Mouse (Mus musculus): ENCODE measurements around the gene Slc26a11.

The Slc26a11 gene

DNA sequence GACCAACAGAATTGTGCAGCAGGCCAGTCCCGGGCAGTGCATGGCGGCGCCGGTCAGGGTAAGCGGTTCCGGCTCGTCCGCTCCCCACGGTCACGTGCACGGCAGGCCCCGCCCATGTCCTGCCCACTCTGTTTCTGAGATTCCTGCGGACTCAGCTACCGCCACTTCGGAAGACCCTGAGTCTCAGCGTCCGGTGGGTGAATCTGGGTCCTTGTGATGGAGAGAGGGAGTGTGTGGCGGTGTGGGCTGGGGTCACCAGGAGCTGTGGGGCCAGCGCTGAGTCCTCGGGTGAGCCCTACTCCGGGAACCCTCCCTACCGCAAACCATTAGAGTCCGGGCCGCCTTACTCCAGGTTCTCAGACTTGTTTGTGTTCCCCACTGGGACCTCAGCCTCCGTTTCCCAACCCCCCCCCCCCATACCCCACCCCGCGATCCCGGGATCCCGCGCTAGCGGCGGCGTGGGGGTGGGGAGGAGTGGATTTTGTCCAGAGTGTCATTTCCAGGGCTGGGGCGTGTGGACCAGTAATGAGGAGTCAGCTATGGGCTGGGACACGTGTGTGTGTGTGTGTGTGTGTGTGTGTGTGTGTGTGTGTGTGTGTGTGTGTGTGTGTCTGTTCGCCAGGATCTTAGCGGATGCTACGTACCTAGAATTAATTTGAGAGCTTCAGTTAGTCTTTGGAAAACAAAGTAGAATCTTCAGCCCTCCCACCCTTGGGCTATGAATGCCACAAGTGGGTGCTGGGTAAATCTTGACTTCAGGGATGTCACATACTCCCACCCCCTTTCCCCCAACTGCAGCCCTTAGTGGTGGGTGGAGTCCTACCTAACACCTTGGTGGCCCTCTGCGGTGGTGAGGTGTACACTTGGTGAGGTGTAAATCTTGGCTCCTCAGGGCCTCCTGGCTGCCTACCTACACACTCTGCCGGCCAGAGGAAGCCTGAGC lies at the start of gene Slc26a11, which contains the start of gene Sgsh:
Gene Slc26a11, plus strand, starts transcription at position 115 of the 943 bp plus-strand sequence.
Gene Sgsh, minus strand, starts transcription at position 94 of the 943 bp plus-strand sequence.
- peak; percentile 85 for DNase-seq

DNA sequence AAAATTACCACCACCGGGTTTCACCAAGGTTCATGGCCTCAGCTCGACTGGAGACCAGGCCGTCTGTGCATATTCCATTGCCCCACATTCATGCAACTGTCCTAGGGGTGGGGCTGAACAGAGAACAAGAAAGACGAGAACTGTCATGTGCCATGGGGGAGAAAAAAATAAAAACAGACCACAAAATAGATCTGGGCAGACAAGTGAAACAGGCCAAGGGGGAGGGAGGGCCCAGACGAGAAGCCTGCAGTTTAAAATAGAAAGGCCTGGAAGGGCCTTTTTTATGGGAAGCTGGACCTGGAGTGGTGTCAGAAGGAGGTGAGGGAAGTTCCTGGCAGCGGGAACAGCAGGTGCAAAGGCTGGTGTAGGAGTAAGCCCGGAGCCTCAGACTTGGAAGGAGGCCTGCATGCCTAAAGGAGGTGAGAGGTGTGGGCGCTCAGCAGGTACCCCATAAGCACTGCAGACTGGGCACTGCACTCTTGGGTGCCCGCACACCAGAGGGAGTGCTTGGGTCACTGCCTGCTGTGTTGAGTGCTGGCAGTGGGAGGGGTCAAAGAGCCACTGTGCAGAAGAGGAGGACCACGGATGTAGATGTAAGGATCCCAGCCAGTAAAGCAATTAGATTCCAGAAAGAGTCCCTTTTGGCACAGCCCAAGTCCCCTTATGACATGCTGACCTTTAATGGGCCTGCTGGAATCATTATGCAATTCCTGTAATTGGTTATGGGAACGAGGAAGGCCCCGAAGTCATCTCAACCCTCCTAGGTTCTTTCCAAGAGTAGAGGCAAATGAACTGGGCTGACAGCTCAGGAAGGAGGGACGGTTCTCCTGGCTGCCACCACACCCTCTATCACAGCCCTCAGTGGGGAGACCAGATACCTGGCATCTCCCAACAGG lies 48.3 kb upstream of the Slc26a11 start:
- DNase-seq, result peak; percentile 19

DNA sequence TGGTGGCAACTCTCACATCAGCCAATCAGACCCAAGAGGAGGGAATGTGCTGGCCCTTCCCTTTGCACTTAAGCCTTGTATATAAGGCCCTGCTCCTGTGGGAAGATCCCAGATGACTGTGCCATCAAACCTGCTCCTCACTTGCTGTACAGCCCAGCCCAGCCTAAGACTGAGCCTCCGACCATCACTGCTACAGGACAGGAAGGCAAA lies 47.8 kb upstream of the Slc26a11 start, which contains the start of gene Card14:
Gene Card14, plus strand, starts transcription at position 111 of the 210 bp plus-strand sequence.
- DNase-seq, result no peak

DNA sequence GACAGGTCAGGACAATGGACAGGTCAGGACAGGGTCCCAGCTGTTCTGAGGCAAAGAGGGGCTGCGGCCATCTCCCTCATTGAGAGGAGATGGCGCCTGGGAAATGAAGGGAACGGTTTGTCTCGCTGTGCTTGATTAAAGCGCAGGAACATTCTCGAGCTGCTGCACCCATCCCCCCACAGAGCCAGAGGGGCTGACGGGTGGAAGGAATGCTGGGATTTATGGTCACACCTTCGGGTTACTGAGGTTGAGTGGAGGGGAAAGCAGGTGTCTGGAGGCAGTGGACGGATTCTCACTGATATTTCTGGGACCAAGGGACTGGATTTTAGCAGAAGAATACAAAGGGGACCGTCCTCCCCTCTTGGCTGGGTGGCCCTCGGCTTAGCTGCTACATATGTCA lies 47.4 kb upstream of the Slc26a11 start:
- no peak for DNase-seq

DNA sequence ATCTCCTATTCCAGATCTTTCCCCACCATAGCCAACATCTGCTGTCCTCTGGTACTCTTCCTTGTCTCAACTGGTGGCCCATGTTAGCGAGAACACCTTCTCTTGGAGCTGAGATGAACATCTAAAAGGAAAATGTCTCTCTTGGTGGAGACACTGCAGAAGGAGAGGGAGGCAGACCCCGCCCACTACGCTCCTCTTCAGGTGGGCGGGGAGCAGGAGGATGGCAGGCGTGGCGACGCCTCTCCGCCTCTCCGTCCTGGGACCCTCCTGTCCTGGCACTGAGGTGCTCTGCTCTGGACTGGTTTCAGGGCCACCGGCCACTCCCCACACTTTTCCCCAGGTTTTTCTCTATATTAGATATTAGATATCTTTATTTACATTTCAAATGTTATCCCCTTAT lies 44.7 kb upstream of the Slc26a11 start:
- no peak for DNase-seq

DNA sequence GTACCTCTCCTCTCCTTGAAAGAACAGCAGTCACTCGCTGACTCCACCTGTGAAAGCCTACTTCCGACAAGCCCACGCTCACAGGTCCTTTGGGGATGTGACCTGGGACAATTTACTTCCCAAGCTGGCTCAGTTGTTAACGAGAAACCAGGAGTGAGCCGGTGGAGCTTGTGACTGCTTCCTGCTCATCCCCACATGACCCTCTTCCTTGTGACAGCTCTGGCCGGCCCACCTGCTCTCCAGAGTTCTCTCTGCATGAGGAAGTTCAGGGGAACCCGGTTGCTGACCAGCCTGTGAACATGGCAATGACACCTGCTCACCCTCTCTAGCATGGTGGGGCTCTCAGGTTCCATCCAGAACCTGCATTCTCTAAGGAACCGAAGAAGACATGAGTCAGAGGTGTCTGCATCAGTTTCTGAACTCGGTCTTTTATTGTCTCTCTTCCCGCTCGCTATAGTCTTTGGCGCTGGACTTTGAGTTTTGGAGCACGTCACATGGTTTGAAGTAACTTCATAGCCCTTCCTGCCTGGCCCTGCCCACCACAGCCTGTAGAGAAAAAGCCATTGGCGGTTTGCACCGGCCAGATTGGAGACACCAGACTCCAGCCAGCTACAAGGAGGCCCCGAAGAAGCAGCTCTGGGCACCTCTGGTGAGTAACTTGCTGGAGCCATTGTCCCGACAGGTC lies 41.0 kb upstream of the Slc26a11 start:
- DNase-seq, result peak; percentile 70

DNA sequence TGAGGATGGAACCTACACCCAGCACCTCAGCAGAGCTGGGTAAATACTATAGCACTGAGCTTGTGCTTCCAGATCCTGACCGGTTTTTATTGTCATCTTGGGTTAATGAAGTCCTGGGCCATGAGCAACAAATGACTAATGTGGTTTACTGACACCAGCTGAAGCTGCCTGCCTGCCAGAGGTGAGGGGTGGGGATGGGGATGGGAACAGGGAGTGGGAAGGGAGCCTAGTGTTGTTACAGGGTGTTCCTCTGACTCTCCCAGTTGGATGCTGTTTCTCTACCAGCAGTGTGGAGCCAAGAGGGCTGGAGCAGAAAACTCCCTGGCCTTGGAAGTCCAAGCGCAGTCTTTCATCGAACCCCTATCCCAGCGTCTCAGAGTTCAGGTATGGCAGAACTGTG lies 38.6 kb upstream of the Slc26a11 start:
- no peak for DNase-seq

DNA sequence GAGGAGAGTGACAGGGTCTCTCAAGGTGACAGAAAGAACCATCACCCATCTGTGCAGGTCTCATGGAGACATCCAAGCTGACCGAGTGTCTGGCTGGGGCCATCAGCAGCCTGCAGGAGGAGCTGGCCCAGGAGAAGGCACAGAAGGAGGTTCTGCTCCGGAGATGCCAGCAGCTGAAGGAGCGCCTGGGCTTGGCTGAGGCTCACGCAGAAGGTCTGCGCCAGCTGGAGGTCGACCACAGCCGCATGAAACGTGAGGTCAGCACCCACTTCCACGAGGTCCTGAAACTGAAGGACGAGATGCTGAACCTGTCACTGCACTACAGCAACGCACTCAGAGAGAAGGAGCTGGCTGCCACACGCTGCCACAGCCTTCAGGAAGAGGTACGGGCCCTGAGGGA lies 32.8 kb upstream of the Slc26a11 start:
- no peak for DNase-seq

DNA sequence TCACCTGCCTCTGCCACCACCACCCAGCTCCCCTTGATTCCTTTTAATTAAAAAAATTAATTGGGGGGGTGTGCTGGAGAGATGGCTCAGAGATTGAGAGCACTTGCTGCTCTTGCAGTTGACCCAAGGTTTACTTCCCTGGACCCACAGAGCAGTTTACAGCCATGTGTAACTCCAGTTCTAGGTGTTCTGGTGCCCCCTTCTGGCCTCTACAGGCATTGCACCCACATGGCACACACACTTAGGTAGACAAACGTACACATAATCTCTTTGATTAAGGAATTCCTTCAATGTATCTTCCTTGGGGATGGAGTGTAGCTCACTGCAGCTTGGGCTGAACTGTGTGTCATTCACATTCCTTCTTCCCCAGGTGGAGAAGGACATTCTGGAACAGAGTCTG lies 30.3 kb upstream of the Slc26a11 start:
- DNase-seq, result no peak

DNA sequence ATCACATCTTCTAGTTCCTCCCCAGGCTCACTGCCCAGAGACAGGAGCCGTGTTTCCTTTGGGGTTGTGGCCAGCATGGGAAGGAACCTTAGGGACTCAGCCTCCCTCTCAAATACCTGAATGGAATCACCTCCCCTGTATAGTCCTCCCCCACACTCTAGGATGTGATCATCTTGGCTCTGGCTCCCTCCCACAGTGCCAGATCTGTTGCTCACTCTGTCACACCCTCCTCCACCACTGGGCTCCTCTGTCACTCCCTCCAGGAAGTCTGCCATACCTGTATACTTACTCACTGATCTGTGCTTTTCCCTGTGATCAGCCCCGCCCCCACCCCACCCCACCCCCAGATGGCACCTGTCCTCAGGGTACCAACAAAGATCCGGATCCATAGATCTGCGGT lies 24.8 kb upstream of the Slc26a11 start:
- DNase-seq, result no peak

DNA sequence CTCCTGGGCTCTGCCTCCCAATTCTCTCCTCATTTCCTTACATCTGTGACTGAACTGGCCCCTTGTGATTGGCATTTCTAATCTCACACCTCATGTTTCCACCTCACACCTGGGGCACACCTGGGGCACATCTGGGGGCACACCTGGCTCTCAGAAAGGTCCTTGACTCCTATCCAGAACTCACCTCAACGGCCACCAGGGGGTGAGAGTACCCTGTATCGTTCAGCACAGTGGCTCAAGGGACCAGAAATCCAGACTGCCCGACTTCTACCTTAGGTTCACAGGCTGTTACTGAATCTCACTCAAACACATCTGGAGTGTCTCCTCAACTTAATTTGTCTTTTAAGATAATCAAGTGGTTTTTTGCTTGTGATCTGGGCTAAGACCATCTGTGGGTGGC lies 23.4 kb upstream of the Slc26a11 start:
- no peak for DNase-seq

DNA sequence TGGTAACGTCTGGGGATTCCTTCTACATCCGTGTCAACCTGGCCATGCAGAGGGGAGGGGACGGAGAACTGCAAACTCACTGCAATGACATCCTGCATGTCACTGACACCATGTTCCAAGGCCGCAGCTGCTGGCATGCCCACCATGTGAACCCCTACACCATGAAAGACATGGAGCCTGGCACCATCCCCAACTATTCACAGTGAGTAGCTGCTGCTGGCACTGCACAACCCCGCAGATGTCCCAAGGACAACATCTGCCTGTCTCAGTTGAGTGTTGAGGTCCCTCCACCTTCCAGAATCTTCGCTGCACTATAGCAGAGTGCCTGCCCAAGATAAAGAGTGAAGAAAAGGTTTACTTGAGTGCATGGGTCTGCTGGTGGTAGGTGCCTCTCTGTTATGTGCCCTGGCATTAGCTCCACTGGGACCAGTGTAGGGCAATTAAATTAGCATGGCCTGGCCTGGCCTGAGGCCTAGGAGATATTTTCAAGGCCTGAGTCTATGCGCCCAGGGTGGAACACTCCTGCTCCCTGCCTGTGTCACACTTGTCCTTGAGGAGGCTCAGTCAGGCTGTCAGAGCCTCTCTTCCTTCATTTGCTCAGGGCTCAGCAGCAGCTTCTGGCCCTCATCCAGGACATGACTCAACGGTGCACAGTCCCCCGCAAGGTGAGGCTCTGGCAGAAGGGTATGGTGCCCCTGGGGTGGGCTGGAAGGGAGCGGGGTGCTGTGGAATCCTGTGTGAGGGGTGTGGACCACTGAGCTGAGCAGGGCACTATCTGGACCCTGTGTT lies 16.9 kb upstream of the Slc26a11 start:
- DNase-seq, result no peak

DNA sequence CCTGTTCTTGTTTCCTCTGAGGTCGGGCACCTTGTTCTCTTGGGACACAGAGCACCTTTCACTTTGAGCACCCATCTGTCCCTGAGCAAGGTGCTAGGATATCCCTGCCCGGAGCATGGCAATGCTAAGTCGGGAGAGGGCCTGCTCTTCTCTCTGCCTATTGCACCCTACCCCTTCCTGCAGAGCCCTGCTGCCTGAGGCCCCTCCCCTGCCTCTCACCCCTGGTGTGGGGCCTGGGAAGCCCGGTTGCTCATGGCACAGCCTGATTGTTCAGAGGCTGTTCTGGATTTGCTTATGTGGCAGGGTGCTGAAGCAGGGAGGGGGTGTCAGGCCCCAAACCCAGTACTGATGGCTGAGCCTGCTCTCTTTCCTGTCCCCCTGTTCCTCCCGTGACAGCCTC lies 16.2 kb upstream of the Slc26a11 start:
- DNase-seq, result no peak

DNA sequence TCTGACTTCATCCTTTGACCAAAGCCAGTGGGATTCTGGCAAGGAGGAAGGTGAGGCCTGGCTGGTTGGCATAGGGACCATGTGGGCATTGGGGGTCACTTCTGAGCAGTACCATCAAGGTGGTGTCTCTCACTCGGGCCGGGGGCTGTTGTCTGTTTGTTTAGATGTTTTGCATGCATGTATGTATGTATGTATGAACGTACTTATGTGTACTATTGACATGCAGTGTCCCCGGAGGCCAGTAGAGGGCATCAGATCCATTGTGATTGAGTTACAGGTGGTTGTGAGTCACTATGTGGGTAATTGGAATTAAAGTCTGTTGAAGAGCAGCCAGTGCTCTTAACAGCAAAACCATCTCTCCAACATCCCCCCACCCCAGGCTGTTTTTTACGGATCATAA lies 15.7 kb upstream of the Slc26a11 start:
- DNase-seq, result peak; percentile 58

DNA sequence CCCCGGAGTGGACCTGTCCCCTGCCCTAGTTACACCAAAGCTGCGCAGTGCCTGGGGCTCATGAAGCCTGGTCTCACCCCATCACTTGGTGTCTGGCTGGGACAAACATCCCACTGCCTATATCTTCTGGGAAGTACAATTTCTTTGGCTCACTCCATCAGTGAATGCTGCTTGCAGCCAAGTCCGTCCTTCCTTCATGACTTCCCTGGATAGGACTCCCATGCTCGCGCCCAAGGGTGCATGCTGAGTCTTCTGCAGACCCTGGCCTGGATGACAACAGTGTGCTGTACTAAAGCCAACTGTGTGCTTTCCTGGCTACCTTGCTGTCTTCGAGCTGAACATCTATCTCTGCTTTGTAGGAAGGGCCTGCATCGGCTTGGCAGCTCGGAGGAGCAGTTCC lies 11.2 kb upstream of the Slc26a11 start:
- DNase-seq, result no peak

DNA sequence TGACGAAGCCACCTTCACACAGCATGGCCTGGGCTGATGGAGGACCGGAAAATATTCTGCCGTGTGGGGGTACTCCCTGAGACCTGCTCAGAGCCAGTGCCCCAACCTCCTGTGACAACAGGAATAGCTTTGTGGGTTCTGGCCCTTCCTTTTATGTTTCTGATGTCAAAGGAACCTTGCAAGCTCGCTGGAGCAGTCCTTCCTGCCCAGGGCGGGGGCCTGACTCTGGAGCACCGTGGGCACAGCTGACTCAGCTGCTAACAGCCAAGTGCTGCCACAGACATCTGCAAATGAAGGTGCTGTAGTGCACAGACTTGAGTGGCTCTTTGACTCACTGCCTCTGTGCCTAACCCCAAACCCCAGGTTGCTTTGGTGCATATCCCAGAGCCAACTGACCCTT lies 10.5 kb upstream of the Slc26a11 start:
- no peak for DNase-seq

DNA sequence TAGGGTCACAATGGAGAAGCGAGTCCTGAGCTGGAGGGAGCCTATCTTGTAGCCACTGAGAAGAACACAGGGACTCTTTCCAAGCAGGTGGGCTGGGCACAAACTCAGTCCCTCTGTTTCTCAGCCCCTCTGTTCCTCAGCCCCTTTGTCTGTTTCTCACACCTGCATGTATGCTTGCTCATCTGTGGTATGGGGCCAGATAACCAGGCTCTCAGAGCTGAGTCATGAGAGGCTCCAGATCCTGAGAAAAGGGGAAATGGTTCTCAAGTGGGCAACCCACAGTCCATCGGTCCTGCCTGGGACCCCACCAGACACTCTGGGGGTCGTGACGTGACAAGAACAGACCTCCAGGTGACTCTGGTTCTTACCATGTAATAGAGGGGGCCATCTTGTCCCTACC lies 8.2 kb upstream of the Slc26a11 start:
- no peak for DNase-seq

DNA sequence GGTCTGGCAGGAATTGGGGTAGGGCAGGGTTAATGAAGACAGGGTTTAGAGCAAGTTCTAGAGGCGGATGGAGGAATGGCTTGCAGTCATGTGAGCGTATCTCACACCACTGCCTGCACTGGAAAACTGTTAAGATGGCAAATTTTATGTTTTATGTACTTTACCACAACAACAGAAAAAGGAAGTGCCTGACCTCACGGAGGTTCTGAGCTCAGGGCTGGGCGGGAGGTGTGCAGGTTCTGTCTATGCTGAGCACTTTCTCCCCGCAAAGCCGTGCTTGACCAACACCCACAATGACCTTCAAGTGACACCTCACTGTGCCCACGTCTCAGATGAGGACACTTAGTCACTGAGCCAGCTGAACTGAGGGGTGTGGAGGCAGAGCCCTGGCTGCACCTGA lies 3.2 kb upstream of the Slc26a11 start:
- no peak for DNase-seq

DNA sequence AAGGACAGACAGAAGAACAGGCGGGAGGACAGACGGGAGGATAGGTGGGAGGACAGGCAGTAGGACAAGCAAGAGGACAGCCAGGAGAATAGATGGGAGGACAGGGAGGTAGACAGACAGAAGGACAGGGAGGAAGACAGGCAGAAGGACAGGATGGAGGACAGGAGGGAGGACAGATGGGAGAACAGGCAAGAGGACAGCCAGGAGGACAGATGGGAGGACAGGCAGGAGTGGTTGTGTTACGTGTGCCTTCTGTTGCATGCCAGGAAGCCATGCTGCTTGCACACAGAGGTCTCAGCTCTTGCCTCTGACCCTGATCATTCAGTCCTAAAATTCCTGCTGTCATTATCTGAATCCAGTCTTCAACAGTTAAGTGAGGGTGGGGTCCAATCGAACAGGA lies 1.4 kb upstream of the Slc26a11 start:
- no peak for DNase-seq

DNA sequence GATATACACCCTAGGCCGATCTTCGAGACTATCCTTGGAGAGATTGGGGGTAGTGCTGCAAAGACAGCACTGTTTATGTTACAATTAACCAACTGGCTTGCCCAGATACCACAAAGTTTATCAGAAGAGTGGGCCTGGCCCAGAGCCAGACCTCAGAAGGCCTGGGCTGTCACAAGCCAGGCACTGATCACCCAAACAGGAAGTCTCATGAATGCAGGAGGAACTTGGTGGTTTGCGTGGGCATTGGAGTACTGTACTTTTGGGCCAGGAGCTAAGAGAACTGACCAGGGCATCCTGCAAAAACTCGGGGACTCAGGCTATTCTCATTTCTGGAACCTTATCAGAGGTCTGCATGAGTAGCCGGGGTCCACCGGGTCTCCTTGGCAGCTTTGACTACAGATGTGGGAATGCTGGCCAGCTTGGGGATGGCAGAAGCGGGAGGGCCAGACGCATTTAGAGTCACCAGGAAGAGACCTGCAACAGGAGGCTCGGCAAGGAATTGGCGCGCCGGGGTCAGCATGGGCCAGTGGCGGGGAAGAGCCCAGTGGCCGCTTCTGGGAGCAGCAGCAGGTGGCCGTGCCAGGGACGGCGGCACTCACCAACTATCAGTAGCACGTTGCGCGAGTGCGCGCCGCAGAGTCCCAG lies 437 bp upstream of the Slc26a11 start:
- peak; percentile 38 for DNase-seq

DNA sequence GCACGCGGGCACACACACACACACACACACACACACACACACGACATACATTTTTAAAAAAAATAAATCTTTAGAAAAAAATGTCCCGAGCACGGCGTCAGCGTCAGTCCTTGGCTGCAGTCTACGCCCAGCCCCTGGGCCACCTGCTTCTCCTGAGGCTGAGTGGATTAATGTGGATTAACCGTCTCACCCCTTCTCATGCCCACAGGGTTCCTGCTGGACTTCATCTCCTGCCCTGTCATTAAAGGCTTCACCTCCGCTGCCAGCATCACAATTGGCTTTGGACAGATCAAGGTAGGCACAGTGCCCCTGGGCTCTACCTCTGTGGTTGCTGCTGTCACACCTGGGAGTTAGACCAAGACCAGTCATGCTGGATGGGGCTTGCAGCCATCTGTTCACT lies 3.7 kb downstream of the Slc26a11 start:
- DNase-seq, result no peak

Data from kidney, adult 11 months (tissue).